Mouse (Mus musculus) ES-CJ7 (cell line): ENCODE results near the gene Fdxacb1.

Experiments
- DNase-seq: peaks from one replicate; pipeline ENCODE4 v3.0.0; 2011; ENCODE audit warnings: low read depth, low spot score

Gene Fdxacb1

GRCm38 (mm10) chr9:50768107-50769002, at the start of gene Fdxacb1:
Gene Fdxacb1, plus strand, starts transcription at chr9:50768236.
- peak; percentile 98 for DNase-seq

- DNase-seq = no peak
Observed at GRCm38 (mm10) chr9:50718878-50719277, 49.2 kb upstream of the Fdxacb1 start.

- DNase-seq = peak; percentile 44
Observed at GRCm38 (mm10) chr9:50721061-50721460, 47.0 kb upstream of the Fdxacb1 start.

GRCm38 (mm10) chr9:50722451-50722911, 45.6 kb upstream of the Fdxacb1 start:
- DNase-seq = no peak

- DNase-seq = no peak
Observed at GRCm38 (mm10) chr9:50723406-50723805, 44.6 kb upstream of the Fdxacb1 start.

- DNase-seq = no peak
Observed at GRCm38 (mm10) chr9:50724147-50724546, 43.9 kb upstream of the Fdxacb1 start.

- DNase-seq = no peak
Observed at GRCm38 (mm10) chr9:50724661-50725330, 43.2 kb upstream of the Fdxacb1 start.

GRCm38 (mm10) chr9:50725921-50726590, 42.0 kb upstream of the Fdxacb1 start:
- DNase-seq = no peak

- DNase-seq = peak; percentile 73
Observed at GRCm38 (mm10) chr9:50727171-50727924, 40.7 kb upstream of the Fdxacb1 start.

- peak; percentile 88 for DNase-seq
Observed at GRCm38 (mm10) chr9:50727925-50728651, 39.9 kb upstream of the Fdxacb1 start.

- peak; percentile 46 for DNase-seq
Observed at GRCm38 (mm10) chr9:50729600-50729999, 38.4 kb upstream of the Fdxacb1 start.

- no peak for DNase-seq
Observed at GRCm38 (mm10) chr9:50732560-50732959, 35.5 kb upstream of the Fdxacb1 start.

- peak; percentile 81 for DNase-seq
Observed at GRCm38 (mm10) chr9:50734989-50735388, 33.0 kb upstream of the Fdxacb1 start.

- DNase-seq = peak; percentile 96
Observed at GRCm38 (mm10) chr9:50738914-50739870, 28.8 kb upstream of the Fdxacb1 start, which contains the start of gene Dixdc1. Gene Dixdc1, minus strand, starts transcription at chr9:50739517.

- peak; percentile 54 for DNase-seq
Observed at GRCm38 (mm10) chr9:50740867-50741784, 26.9 kb upstream of the Fdxacb1 start.

GRCm38 (mm10) chr9:50742261-50742660, 25.8 kb upstream of the Fdxacb1 start:
- no peak for DNase-seq

GRCm38 (mm10) chr9:50742744-50743143, 25.3 kb upstream of the Fdxacb1 start:
- DNase-seq = peak; percentile 37

GRCm38 (mm10) chr9:50745806-50746205, 22.2 kb upstream of the Fdxacb1 start:
- no peak for DNase-seq
